Mouse (Mus musculus) intestine, embryonic 15.5 days (tissue): ENCODE measurements at regions not wholly inside any gene's neighbourhood (a gene's known extent, or its start where the extent isn't known, plus 50 kb on each side); places are given as distances from the start of the nearest gene placed in this dataset.

Experiments used
- ATAC-seq: fragments of 200-750 bp; cut with Nextera tagmentation; 2 replicates; pipeline ENCODE4 v1.8.0; 2017; ENCODE audit warnings: moderate TSS enrichment, moderate library complexity
- H3K27ac ChIP-seq: fragments of 300-500 bp; sonication (generic); 2 replicates; pipeline ENCODE4 v1.5.1; 2015; ENCODE audit warnings: mild to moderate bottlenecking, inconsistent platforms
- H3K27me3 ChIP-seq: fragments of 300-500 bp; sonication (generic); replicated peaks from 2 replicates; pipeline ENCODE4 v1.6.1; 2015; ENCODE audit warnings: inconsistent platforms
- H3K36me3 ChIP-seq: fragments of 300-500 bp; sonication (generic); 2 replicates; pipeline ENCODE4 v1.6.1; 2015; ENCODE audit warnings: inconsistent platforms
- H3K4me1 ChIP-seq: fragments of 300-500 bp; sonication (generic); replicated peaks from 2 replicates; pipeline ENCODE4 v1.6.1; 2015; ENCODE audit warnings: inconsistent platforms
- H3K4me2 ChIP-seq: fragments of 300-500 bp; sonication (generic); replicated peaks from 2 replicates; pipeline ENCODE4 v1.6.1; 2015; ENCODE audit warnings: mild to moderate bottlenecking, inconsistent platforms
- H3K4me3 ChIP-seq: fragments of 300-500 bp; sonication (generic); replicated peaks from 2 replicates; pipeline ENCODE4 v1.5.1; 2015; ENCODE audit warnings: inconsistent platforms
- H3K9ac ChIP-seq: fragments of 300-500 bp; sonication (generic); 2 replicates; pipeline ENCODE4 v1.6.1; 2015; ENCODE audit warnings: inconsistent platforms
- H3K9me3 ChIP-seq: fragments of 300-500 bp; sonication (generic); 2 replicates; pipeline ENCODE4 v1.6.1; 2016; ENCODE audit warnings: inconsistent platforms
- WGBS: fragments of 180-500 bp; shearing (Covaris S2); methylation state at CpG from one replicate; pipeline ENCODE4 v1.1.7; 2015; 5-methylcytosine and 5-hydroxymethylcytosine counted together

DNA sequence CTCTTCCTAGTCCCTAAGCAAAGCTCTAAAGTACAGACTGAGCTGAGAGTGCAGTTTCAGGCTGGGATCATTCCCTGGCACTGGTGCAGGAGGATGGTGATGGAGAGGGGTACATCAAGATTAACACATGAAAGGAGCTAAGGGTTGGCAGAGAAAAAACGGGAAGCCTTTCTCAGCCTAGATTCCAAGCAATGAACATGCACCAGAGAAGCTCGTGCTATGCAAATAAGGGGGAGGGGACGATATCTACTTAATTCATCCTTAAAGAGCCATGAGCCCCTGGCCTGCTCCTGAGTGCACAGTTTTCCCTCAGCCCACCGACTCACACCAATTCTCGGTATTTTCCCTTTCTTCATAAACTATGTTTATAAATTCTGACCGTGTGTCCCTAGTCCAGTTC, 70.5 kb upstream of the Cachd1 start:
- ATAC-seq, result no peak
- 30% methylated on average over 6 of the region's 6 CpGs for WGBS
- Histone ChIP-seq H3K27me3 (no peaks in the 10 kb centered on the region), H3K4me1 (no peaks in the 10 kb centered on the region), H3K27ac (no peak overlapping the region), H3K9me3 (no peaks in the 10 kb centered on the region), H3K9ac (no peak overlapping the region), H3K4me2 (no peak overlapping the region), H3K36me3 (no peaks in the 10 kb centered on the region), H3K4me3 (no peak overlapping the region)

GRCm38 (mm10) chr4:100707125-100707524, 69.3 kb upstream of the Cachd1 start:
- Histone ChIP-seq H3K9me3 (no peaks in the 10 kb centered on the region), H3K27me3 (no peaks in the 10 kb centered on the region), H3K36me3 (no peaks in the 10 kb centered on the region), H3K9ac (no peak overlapping the region), H3K4me1 (no peaks in the 10 kb centered on the region), H3K27ac (no peak overlapping the region), H3K4me3 (no peak overlapping the region), H3K4me2 (no peak overlapping the region)
- 79% methylated on average over 6 of the region's 6 CpGs for WGBS
- ATAC-seq, result no peak

GRCm38 (mm10) chr4:100708247-100708646, 68.2 kb upstream of the Cachd1 start:
- Histone ChIP-seq H3K4me2 (no peak overlapping the region), H3K27ac (no peak overlapping the region), H3K9me3 (no peaks in the 10 kb centered on the region), H3K27me3 (no peaks in the 10 kb centered on the region), H3K36me3 (no peaks in the 10 kb centered on the region), H3K4me1 (no peaks in the 10 kb centered on the region), H3K4me3 (no peak overlapping the region), H3K9ac (no peak overlapping the region)
- no peak for ATAC-seq
- 91% methylated on average over 5 of the region's 5 CpGs for WGBS

GRCm38 (mm10) chr4:100714240-100714639, 62.2 kb upstream of the Cachd1 start:
- no peak overlapping the region for H3K4me3 ChIP-seq
- no peak for ATAC-seq
- no peak overlapping the region for H3K27ac ChIP-seq
- H3K9me3 ChIP-seq, result no peaks in the 10 kb centered on the region
- H3K9ac ChIP-seq, result no peak overlapping the region
- no peaks in the 10 kb centered on the region for H3K27me3 ChIP-seq
- H3K36me3 ChIP-seq, result no peaks in the 10 kb centered on the region
- no peak overlapping the region for H3K4me2 ChIP-seq
- no peaks in the 10 kb centered on the region for H3K4me1 ChIP-seq

GRCm38 (mm10) chr4:100717601-100718000, 58.9 kb upstream of the Cachd1 start:
- Histone ChIP-seq H3K4me2 (no peak overlapping the region), H3K27me3 (no peaks in the 10 kb centered on the region), H3K27ac (no peak overlapping the region), H3K36me3 (no peaks in the 10 kb centered on the region), H3K9me3 (no peaks in the 10 kb centered on the region), H3K4me3 (no peak overlapping the region), H3K9ac (no peak overlapping the region), H3K4me1 (no peaks in the 10 kb centered on the region)
- 89% methylated on average over 9 of the region's 9 CpGs for WGBS
- ATAC-seq, result no peak

DNA sequence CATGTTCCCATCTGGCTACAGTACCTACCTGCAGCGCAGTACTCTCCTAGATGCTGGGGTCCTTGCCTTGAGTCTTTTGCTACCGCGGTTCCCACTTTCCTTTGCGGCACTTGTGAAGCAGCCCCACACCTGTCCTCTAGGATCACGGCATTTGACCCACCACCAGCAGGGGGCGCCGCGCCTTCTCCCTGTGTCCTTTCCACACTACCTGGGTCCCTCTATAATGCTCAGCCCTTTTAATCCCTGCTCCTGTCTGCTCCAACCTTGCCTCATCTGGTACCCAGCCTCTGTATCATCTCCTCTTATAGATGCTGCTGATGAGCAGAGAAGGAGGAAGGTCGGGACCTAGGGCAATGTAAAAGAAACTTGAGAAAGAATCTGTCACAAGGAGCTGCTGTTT, 53.9 kb upstream of the Cachd1 start:
- no peaks in the 10 kb centered on the region for H3K27me3 ChIP-seq
- H3K4me1 ChIP-seq, result no peaks in the 10 kb centered on the region
- H3K4me3 ChIP-seq, result no peak overlapping the region
- H3K27ac ChIP-seq, result no peak overlapping the region
- H3K9me3 ChIP-seq, result no peaks in the 10 kb centered on the region
- H3K9ac ChIP-seq, result no peak overlapping the region
- WGBS, result 23% methylated on average over 9 of the region's 9 CpGs
- no peak overlapping the region for H3K4me2 ChIP-seq
- 0 out of 2 replicates have a peak, but pooled peaks have one; percentile 55 for ATAC-seq
- no peaks in the 10 kb centered on the region for H3K36me3 ChIP-seq

DNA sequence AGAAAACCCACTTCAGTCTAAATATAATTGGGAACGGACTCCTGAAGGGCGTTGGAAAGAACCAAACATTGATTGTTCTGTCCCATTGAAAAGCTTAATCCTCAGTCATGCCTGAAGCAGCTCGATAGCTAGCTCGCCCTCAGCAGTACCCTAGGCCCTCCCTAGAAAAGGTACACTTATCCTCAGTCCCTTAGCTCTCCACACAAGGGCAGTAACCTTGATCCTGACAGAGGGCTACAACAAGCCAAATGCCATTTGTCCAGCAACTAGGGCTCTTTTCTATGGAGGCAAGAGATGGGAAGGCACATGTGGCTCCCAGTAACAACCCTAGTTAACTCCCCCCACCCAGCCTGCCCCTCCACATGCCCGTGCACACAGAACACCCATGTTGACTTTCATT, 53.4 kb upstream of the Cachd1 start:
- H3K4me1 ChIP-seq, result no peaks in the 10 kb centered on the region
- H3K36me3 ChIP-seq, result no peaks in the 10 kb centered on the region
- 82% methylated on average over 5 of the region's 5 CpGs for WGBS
- H3K27me3 ChIP-seq, result no peaks in the 10 kb centered on the region
- no peak overlapping the region for H3K4me3 ChIP-seq
- H3K9me3 ChIP-seq, result no peaks in the 10 kb centered on the region
- no peak overlapping the region for H3K4me2 ChIP-seq
- H3K27ac ChIP-seq, result no peak overlapping the region
- ATAC-seq, result no peak
- H3K9ac ChIP-seq, result no peak overlapping the region

DNA sequence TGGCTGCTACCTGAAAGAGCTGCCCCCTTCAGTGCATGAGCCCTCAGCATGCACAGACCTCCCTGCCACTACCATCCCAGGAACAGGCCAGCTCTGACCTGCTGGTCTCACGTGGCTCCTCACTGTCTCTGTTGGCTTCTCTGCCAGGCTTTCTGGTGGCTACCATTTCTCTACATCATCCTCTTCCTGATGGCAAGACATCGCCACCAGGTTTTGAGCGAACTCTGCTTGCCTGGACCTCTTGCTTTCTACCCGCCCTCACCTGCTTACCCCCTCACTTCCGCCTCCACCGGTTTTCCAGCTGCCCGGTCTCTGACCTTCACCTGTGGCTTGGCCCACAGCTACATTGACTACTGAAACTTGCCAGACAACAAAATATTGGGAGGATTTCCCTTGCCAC, 50.7 kb upstream of the Cachd1 start:
- no peaks in the 10 kb centered on the region for H3K27me3 ChIP-seq
- H3K4me1 ChIP-seq, result no peaks in the 10 kb centered on the region
- H3K9me3 ChIP-seq, result no peaks in the 10 kb centered on the region
- no peak overlapping the region for H3K27ac ChIP-seq
- H3K4me3 ChIP-seq, result no peak overlapping the region
- H3K36me3 ChIP-seq, result no peaks in the 10 kb centered on the region
- no peak overlapping the region for H3K9ac ChIP-seq
- no peak overlapping the region for H3K4me2 ChIP-seq
- 85% methylated on average over 7 of the region's 7 CpGs for WGBS
- ATAC-seq, result no peak

GRCm38 (mm10) chr4:100726496-100726895, 50.0 kb upstream of the Cachd1 start:
- H3K36me3 ChIP-seq, result no peaks in the 10 kb centered on the region
- H3K27me3 ChIP-seq, result no peaks in the 10 kb centered on the region
- H3K9me3 ChIP-seq, result no peaks in the 10 kb centered on the region
- WGBS, result 75% methylated on average over 6 of the region's 6 CpGs
- H3K4me1 ChIP-seq, result no peaks in the 10 kb centered on the region
- no peak for ATAC-seq
- no peak overlapping the region for H3K9ac ChIP-seq
- H3K4me3 ChIP-seq, result no peak overlapping the region
- H3K27ac ChIP-seq, result no peak overlapping the region
- H3K4me2 ChIP-seq, result no peak overlapping the region
